Mouse (Mus musculus) intestine, postnatal 0 days (tissue): ENCODE results near the gene C2cd2. TPM values are rescaled to one million over a fixed set of nuclear protein-coding genes. Genes with fewer than 3 reads are reported as not detected.
A peak's percentile ranks its signal among the peaks of the same experiment; 100 is the strongest.

Experiments
- ATAC-seq: fragments of 200-750 bp; cut with Nextera tagmentation; 2 replicates; pipeline ENCODE4 v1.8.0; 2017; ENCODE audit warnings: mild to moderate bottlenecking, moderate TSS enrichment, moderate library complexity
- H3K27ac ChIP-seq: fragments of 300-500 bp; sonication (generic); 2 replicates; pipeline ENCODE4 v1.5.1; 2014; ENCODE audit warnings: mild to moderate bottlenecking, low read depth, low read length, moderate library complexity
- H3K27me3 ChIP-seq: fragments of 300-500 bp; sonication (generic); replicated peaks from 2 replicates; pipeline ENCODE4 v1.6.1; 2014; ENCODE audit warnings: low read length, mixed read lengths; ENCODE audit not compliant: control insufficient read depth, insufficient read depth
- H3K36me3 ChIP-seq: fragments of 300-500 bp; sonication (generic); 2 replicates; pipeline ENCODE4 v1.6.1; 2014; ENCODE audit warnings: mild to moderate bottlenecking, moderate library complexity; ENCODE audit not compliant: control insufficient read depth, insufficient read depth
- H3K4me1 ChIP-seq: fragments of 300-500 bp; sonication (generic); replicated peaks from 2 replicates; pipeline ENCODE4 v1.6.1; 2014; ENCODE audit warnings: antibody characterized with exemption, low read length, mixed read lengths; ENCODE audit not compliant: control insufficient read depth, insufficient read depth
- H3K4me2 ChIP-seq: fragments of 300-500 bp; sonication (generic); replicated peaks from 2 replicates; pipeline ENCODE4 v1.6.1; 2014; ENCODE audit warnings: low read depth, mild to moderate bottlenecking, moderate library complexity
- H3K4me3 ChIP-seq: fragments of 300-500 bp; sonication (generic); 2 replicates; pipeline ENCODE4 v1.5.1; 2014; ENCODE audit warnings: low read depth, low read length
- H3K9ac ChIP-seq: fragments of 300-500 bp; sonication (generic); 2 replicates; pipeline ENCODE4 v1.6.1; 2014; ENCODE audit warnings: mild to moderate bottlenecking, low read depth, low read length
- H3K9me3 ChIP-seq: fragments of 300-500 bp; sonication (generic); 2 replicates; pipeline ENCODE4 v1.6.1; 2016; ENCODE audit warnings: mixed run types; ENCODE audit not compliant: control insufficient read depth
- CTCF ChIP-seq: sonication (generic); IDR thresholded peaks from 2 replicates; pipeline ENCODE4 v1.5.1; 2016; ENCODE audit warnings: low read depth, mild to moderate bottlenecking, control low read depth, antibody characterized with exemption, moderate library complexity
- WGBS: fragments of 180-500 bp; shearing (Covaris S2); extraction: QIAGEN DNeasy Blood & Tissue Kit; methylation state at CpG from one replicate; pipeline ENCODE4 v1.1.7; 2014; 5-methylcytosine and 5-hydroxymethylcytosine counted together
- polyA plus RNA-seq: library from polyadenylated mRNA; unstranded; fragments of >200 nt; fragmentation: Nextera tagmentation; extraction: Ambion mirVana; gene quantifications from 2 replicates; pipeline ENCODE4 v1.2.1, GENCODE M21; 2015

The C2cd2 gene
- polyA plus RNA-seq, 1 experiment from 2014 or later = 12.7 TPM

DNA sequence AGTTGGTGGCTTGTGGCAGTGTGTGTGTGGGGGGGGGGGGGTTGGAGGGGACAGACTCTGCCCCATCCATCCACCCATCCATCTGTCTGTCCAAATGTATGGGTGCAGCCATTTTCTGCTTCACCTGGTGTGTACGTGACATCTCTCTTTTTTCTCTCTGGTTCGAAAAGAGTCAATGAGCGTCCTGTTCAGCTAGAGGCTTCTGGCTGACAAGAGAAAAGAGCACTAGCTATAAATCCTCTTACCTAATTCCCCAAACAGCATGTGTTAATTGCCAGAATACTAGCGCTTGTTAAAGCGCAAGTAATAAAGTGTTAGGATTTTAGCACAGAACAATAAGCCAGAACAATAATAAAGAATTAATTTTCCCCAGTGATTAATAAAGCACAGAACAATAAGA, 22.2 kb upstream of the C2cd2 start:
- Histone ChIP-seq H3K4me1 (no peaks in the 10 kb centered on the region), H3K4me3 (no peak overlapping the region), H3K36me3 (no peaks in the 10 kb centered on the region), H3K9ac (no peak overlapping the region), H3K4me2 (no peak overlapping the region), H3K27ac (no peak overlapping the region), H3K27me3 (no peaks in the 10 kb centered on the region), H3K9me3 (no peaks in the 10 kb centered on the region)
- TF ChIP-seq CTCF = no peak
- 80% methylated on average over 5 of the region's 5 CpGs for WGBS
- no peak for ATAC-seq

DNA sequence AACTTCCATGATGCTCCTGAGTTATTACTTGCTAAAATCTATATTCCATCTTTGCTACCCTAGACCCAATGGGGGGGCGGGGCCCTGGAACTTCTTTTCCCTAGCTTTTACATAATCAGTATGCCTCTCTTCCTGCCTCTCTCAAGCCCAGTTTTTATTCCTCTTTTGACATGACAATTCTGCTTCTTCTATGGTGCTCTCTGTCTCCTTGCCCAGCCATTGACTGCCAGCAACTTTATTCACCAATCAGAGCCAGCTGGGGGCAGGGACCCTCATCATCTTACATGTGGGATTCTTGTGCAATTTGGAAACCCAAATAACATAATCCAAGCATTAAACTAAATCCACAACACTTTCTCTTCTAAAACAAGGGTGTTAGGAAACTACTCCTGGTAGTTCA, 19.0 kb upstream of the C2cd2 start:
- Histone ChIP-seq H3K9me3 (no peaks in the 10 kb centered on the region), H3K4me3 (no peak overlapping the region), H3K4me2 (no peak overlapping the region), H3K36me3 (no peaks in the 10 kb centered on the region), H3K4me1 (no peaks in the 10 kb centered on the region), H3K27me3 (no peaks in the 10 kb centered on the region), H3K9ac (no peak overlapping the region), H3K27ac (no peak overlapping the region)
- 87% methylated on average over 1 of the region's 1 CpGs for WGBS
- no peak for TF ChIP-seq CTCF
- ATAC-seq = no peak

DNA sequence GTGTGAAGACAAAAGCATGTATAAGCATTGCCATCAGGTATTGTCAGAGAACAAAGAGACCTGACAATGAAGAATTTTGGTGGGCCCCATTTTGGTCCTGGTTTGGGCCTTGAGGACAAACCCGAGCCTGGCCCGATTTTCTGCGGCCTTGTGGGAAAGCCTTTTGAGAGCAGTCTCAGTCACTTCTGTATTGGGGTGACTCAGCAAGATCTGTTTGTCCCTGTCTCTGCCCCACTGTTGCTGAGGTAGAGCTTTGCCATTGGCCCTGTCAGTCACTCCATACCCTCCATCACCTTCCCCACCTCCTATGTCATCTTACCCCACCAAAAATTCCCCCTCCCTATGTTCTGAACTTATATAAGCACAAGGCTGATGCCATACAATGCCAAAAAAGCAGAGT, 15.3 kb upstream of the C2cd2 start:
- Histone ChIP-seq H3K9me3 (no peaks in the 10 kb centered on the region), H3K36me3 (no peaks in the 10 kb centered on the region), H3K4me2 (no peak overlapping the region), H3K4me1 (no peaks in the 10 kb centered on the region), H3K27ac (no peak overlapping the region), H3K27me3 (no peaks in the 10 kb centered on the region), H3K4me3 (no peak overlapping the region), H3K9ac (no peak overlapping the region)
- no peak for TF ChIP-seq CTCF
- ATAC-seq = no peak
- WGBS = 95% methylated on average over 3 of the region's 3 CpGs

DNA sequence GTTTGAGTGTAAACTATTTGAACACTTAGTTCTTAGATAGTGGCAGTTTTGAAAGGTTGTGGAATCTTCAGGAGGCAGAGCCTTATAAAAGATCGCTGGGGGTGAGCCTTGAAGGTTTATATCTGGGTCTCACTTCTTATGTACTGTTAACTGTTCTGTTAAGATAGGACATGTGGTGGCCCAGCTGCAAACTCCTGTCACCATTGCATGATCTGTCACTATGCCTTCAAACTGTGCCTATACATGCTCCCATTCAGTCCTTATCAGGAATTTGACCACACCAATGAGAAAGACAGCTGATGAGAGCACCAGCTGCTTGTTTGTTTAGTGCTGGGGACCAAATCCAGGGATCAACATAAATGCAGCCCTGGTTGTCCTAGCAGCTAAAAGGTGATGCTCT, 14.9 kb upstream of the C2cd2 start:
- Histone ChIP-seq H3K27ac (no peak overlapping the region), H3K9me3 (no peaks in the 10 kb centered on the region), H3K4me1 (no peaks in the 10 kb centered on the region), H3K4me2 (no peak overlapping the region), H3K27me3 (no peaks in the 10 kb centered on the region), H3K4me3 (no peak overlapping the region), H3K36me3 (no peaks in the 10 kb centered on the region), H3K9ac (no peak overlapping the region)
- WGBS = 75% methylated on average over 1 of the region's 1 CpGs
- TF ChIP-seq CTCF = no peak
- ATAC-seq = no peak

DNA sequence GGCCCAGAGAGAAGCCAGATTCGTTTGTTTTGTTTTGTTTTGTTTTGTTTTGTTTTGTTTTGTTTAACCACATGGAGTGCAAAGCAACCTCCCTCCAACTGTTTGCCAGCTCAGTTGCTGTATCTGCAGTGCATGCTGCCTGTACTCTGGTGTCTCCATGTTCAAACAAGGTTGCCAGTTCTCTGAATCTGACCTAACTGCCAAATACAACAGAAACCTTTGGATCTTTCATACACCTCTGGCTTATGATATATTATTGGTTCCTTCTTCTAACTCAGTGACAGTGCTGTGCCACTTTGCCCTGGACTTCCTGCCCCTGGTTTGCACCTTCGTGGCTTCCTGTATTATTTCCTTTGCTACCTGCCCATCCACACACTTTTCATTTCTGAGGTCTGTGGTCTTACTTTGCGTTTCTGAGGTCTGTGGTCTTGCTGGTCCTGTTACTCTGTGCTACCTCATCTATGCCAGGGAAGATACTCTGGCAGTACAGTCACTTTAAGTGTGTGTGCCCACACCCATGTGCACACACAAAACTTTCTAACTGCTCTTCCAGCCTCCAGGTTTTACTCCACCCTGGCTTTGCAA, 1.6 kb upstream of the C2cd2 start:
- no peak for TF ChIP-seq CTCF
- 83% methylated on average over 3 of the region's 3 CpGs for whole genome bisulfite sequencing
- H3K4me1 ChIP-seq = peaks cover 8% of the 10 kb centered on the region; the same call in 1 of the 2 replicates

DNA sequence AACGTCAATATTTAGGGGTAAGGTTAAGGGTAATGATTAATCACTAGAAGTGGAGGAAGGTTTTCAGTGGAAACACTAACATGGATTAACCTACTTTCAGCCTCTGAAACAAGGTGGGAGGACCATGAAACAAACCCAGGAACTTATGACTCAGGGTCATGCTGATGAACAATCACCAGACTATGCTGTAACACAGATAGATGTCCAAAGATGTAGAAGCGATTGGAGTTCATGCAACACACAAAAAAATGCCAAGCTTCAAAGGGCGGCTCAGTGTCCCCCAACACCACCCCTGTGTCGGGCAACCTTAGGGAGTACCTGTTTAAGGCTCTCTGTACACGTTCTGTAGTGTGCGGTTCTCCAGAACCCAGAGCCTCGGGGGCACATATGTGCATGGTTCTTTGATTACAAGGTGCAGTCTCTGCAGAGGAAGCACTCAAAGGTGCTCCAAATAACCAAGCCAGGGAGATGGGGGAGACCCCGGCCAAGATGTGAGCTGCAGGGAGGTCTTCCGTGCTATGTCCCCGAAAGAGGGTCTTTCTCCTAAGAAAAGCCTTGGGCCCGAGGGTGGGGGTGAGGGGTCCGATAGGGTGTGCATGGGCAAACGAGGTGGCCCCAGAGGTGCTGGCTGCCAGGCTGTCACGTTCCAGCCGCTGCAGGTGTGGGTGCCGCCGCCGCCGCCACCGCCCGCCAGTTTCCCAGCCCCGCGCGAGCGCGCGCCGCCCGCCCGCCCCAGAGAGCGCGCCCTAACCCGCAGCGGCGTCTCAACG, 832 bp downstream of the C2cd2 start:
- Histone ChIP-seq H3K27me3 (no peaks in the 10 kb centered on the region), H3K4me1 (peaks cover 8% of the 10 kb centered on the region; the same call in 1 of the 2 replicates), H3K9me3 (no peaks in the 10 kb centered on the region), H3K9ac (peak overlapping the region; percentile 79), H3K27ac (peak overlapping the region; percentile 94), H3K4me3 (peak overlapping the region; percentile 72), H3K4me2 (peak overlapping the region; percentile 85), H3K36me3 (peaks cover 1% of the 10 kb centered on the region; the same call in 1 of the 2 replicates)
- TF ChIP-seq CTCF = no peak
- ATAC-seq = peak; percentile 1; the same call in 1 of the 2 replicates
- WGBS = 5% methylated on average over 36 of the region's 36 CpGs

More for the DNA sequence above, 1.6 kb upstream of the C2cd2 start:
- no peak overlapping the region for H3K4me3 ChIP-seq
- no peaks in the 10 kb centered on the region for H3K27me3 ChIP-seq
- H3K9ac ChIP-seq = no peak overlapping the region
- no peak overlapping the region for H3K4me2 ChIP-seq
- no peaks in the 10 kb centered on the region for H3K9me3 ChIP-seq
- no peaks in the 10 kb centered on the region for H3K36me3 ChIP-seq
- no peak overlapping the region for H3K27ac ChIP-seq
- no peak for ATAC-seq
